Mouse (Mus musculus): Measurements from ENCODE around the gene Apoa4.

DNA sequence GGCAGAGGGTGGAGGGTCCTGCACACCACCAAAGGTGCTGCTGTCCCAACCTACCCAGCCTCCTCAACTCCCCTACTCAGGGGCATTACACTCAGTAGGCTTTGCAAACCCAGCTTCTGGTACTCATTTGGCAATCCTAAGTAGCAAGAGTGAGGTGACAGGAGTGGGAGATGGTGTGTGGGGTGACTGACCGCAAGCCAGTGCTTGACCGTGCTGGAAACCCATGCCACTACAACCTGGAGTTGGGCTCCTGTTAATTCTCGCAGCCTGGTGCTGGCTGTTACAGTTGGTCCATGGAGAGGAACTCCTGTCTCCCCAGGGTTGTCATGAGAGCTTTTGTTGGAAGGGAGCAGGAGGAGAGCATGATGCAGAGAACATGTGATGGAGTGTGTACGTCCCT lies 30.3 kb downstream of the Apoa4 start:
- no peak for TF ChIP-seq CTCF (IDR thresholded peaks at IDR 0.05; ENCODE audit: extremely low read depth, insufficient read length, insufficient replicate concordance, low read depth, low read length)
- no peak for TF ChIP-seq POLR2A (IDR thresholded peaks at IDR 0.05; ENCODE audit: low read depth, low read length)
